Mouse (Mus musculus) G1E (cell line): ENCODE measurements around the gene Tbx1.

Source experiments
- CTCF ChIP-seq: IDR thresholded peaks from 2 replicates; pipeline ENCODE4 v1.5.1; 2012; ENCODE audit warnings: low read depth, low read length, inconsistent platforms, mixed read lengths
- GATA1 ChIP-seq: IDR thresholded peaks from 2 replicates; pipeline ENCODE4 v1.6.1; 2012; ENCODE audit warnings: borderline replicate concordance, low read length, inconsistent platforms, mixed read lengths

GRCm38 (mm10) chr16:18636401-18636800 is 45.9 kb upstream of the Tbx1 start:
- no peak for TF ChIP-seq GATA1
- no peak for TF ChIP-seq CTCF
